9 mouse cellular contexts compared by ENCODE assay signal in the genomic region with DNA sequence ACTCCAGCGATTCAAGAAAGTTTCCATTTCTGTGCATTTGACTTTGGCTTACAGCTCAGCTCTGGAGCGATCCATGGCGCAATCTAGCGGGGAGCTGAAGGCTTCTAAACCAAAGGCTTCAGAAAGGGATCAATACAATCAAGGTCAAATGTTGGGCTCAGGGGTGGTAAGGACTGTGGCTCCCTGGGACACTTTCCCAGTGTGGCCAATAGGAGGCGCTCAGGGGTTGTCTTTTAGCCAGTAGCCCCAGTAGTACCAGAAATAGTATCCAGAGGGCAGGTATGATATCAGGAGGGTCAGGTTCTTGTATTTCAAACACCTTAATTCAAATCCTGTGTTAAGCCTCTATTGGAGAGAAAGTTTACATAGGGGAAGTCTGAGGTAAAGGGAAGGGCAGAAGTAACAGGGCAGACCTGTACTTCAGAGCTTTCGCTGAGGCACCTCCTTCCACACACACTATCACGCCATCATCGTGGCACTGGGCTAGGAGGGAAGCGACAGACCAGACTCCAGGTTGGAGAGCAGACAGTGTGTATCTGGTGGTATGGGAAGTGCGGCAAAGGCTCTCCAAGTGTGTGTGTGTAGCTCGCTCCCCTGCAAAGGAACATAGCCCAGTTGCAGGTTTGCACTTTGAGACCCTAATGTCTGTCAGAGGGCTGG. TPM values are rescaled to one million over a fixed set of nuclear protein-coding genes. Genes with fewer than 3 reads are reported as not detected.
DNase-seq lines count a peak whose midpoint lies in the region; ATAC-seq and TF ChIP-seq lines count a peak whose summit lies in the region.
"Had no signal": no experiment of that assay in that cellular context is flagged by ENCODE, and none has a peak within 500 bp of the region (broad histone marks: within the 10 kb centered on the region; RNA-seq: fewer than 3 reads in every experiment).

No protein-coding gene starts in this region.

- H3ac ChIP-seq in C2C12 (ENCODE audit: control insufficient read depth, insufficient read length, low read depth): no peak overlapping the region

- H3K27me3 ChIP-seq in heart, embryonic 11.5 days (ENCODE audit: control insufficient read depth, insufficient read depth, low read length): no peaks in the 10 kb centered on the region
- H3K27me3 ChIP-seq in C2C12 (ENCODE audit: control insufficient read depth, insufficient read depth, insufficient read length): no peaks in the 10 kb centered on the region
- no peaks in the 10 kb centered on the region for H3K27me3 ChIP-seq in lung, embryonic 14.5 days (ENCODE audit: insufficient read depth, low read length)

- no peak for ATAC-seq in heart, embryonic 11.5 days (replicated peaks; ENCODE audit: insufficient number of reproducible peaks, low FRiP score, low TSS enrichment)
- ATAC-seq in lung, embryonic 14.5 days (ENCODE audit: insufficient read depth): 0 out of 2 replicates have a peak, but pooled peaks have one; percentile 40

- H3K9me3 ChIP-seq in heart, embryonic 11.5 days (replicated peaks; ENCODE audit: control insufficient read depth, low read length): no peaks in the 10 kb centered on the region
- H3K9me3 ChIP-seq in lung, embryonic 14.5 days (ENCODE audit: low read depth, low read length): no peaks in the 10 kb centered on the region
- H3K9me3 ChIP-seq: megakaryocyte, embryonic 14.5 days had no signal

- no peaks in the 10 kb centered on the region for H3K79me3 ChIP-seq in C2C12 (ENCODE audit: low read depth)

- no peaks in the 10 kb centered on the region for H3K79me2 ChIP-seq in C2C12 (ENCODE audit: control insufficient read depth, insufficient read depth)

- H3K9ac ChIP-seq in heart, embryonic 11.5 days (ENCODE audit: low read depth, low read length): no peak overlapping the region
- H3K9ac ChIP-seq in lung, embryonic 14.5 days: no peak overlapping the region

- peak; percentile 90 for DNase-seq in heart, adult 11 months
- peak; percentile 55 for DNase-seq in adrenal gland, adult 2 months
- DNase-seq in induced T-regulatory cell, adult 2 months (ENCODE audit: low read depth): peak; percentile 76
- peak; percentile 58 for DNase-seq in lung, embryonic 14.5 days
- peak; percentile 71 for DNase-seq in testis, postnatal 10 days (ENCODE audit: low spot score)
- DNase-seq in right cerebral cortex, postnatal 25 days: no peak

- no peak overlapping the region for H3K27ac ChIP-seq in heart, embryonic 11.5 days (ENCODE audit: low read depth, low read length)
- H3K27ac ChIP-seq in lung, embryonic 14.5 days (ENCODE audit: low read depth): no peak overlapping the region

- no peaks in the 10 kb centered on the region for H3K36me3 ChIP-seq in heart, embryonic 11.5 days (ENCODE audit: control insufficient read depth, insufficient read depth, low read length)
- H3K36me3 ChIP-seq in C2C12 (ENCODE audit: control insufficient read depth, insufficient read depth): no peaks in the 10 kb centered on the region
- H3K36me3 ChIP-seq in lung, embryonic 14.5 days (ENCODE audit: insufficient read depth): no peaks in the 10 kb centered on the region

- peak; percentile 50 for TF ChIP-seq CTCF in C2C12 (IDR thresholded peaks at IDR 0.05; ENCODE audit: control insufficient read depth, insufficient read depth, insufficient read length)
- TF ChIP-seq CTCF in lung, embryonic 14.5 days (IDR thresholded peaks at IDR 0.05; ENCODE audit: low read depth): peak; percentile 77

- no peak overlapping the region for H3K4me3 ChIP-seq in heart, embryonic 11.5 days (ENCODE audit: low read depth, low read length)
- no peak overlapping the region for H3K4me3 ChIP-seq in C2C12 (ENCODE audit: insufficient read depth, poor library complexity, severe bottlenecking)
- no peak overlapping the region for H3K4me3 ChIP-seq in lung, embryonic 14.5 days (ENCODE audit: low read depth, low read length)
- H3K4me3 ChIP-seq: megakaryocyte, embryonic 14.5 days had no signal

- WGBS in heart, embryonic 11.5 days (ENCODE audit: insufficient replicate concordance): 59% methylated on average over 11 of the region's 11 CpGs
- WGBS in lung, embryonic 14.5 days: 46% methylated on average over 11 of the region's 11 CpGs

- H3K4me2 ChIP-seq in heart, embryonic 11.5 days: no peak overlapping the region
- no peak overlapping the region for H3K4me2 ChIP-seq in lung, embryonic 14.5 days

- H3K4me1 ChIP-seq in heart, embryonic 11.5 days (ENCODE audit: control insufficient read depth, insufficient read depth, low read length): peaks cover 8% of the 10 kb centered on the region
- no peaks in the 10 kb centered on the region for H3K4me1 ChIP-seq in lung, embryonic 14.5 days (ENCODE audit: insufficient read depth)

TF ChIP-seq in C2C12, 6 proteins besides CTCF, POLR2A, EP300 and RAD21:
- TF ChIP-seq MYOD1 (IDR thresholded peaks at IDR 0.05; ENCODE audit: control insufficient read depth, insufficient read length, low read depth): no peak
- TF ChIP-seq MAX (IDR thresholded peaks at IDR 0.05): no peak
- TF ChIP-seq MYOG (IDR thresholded peaks at IDR 0.05; ENCODE audit: control insufficient read depth, extremely low read depth, insufficient read length): no peak
- TF ChIP-seq CEBPB (IDR thresholded peaks at IDR 0.05; ENCODE audit: low read depth): no peak
- TF ChIP-seq USF1 (IDR thresholded peaks at IDR 0.05; ENCODE audit: low read depth): no peak
- no peak for TF ChIP-seq FOSL1 (IDR thresholded peaks at IDR 0.05; ENCODE audit: insufficient read depth, low read length, poor library complexity, severe bottlenecking)

RNA-seq across cellular contexts. Expression of gene Btbd16, which starts 0.6 kb away (rescaled TPM):
- polyA plus RNA-seq in heart, embryonic 11.5 days (2014; fragmentation: Nextera tagmentation; extraction: Ambion mirVana): not detected in 2 replicates
- not detected for polyA plus RNA-seq in C2C12 (2012; fragmentation: generic; extraction: Trizol)
- total RNA-seq in adrenal gland, adult 2 months (2021): not detected
- not detected in 2 replicates for polyA plus RNA-seq in adrenal gland, adult 2 months (2012; rRNA removed)
- polyA plus RNA-seq in lung, embryonic 14.5 days (2014; fragmentation: Nextera tagmentation; extraction: Ambion mirVana): not detected in 2 replicates
